In genomic region chr8:8556152-8556551, GRCm38 (mm10) we compare ENCODE assay signal across 14 mouse cellular contexts.
DNase-seq lines count a peak whose midpoint lies in the region; ATAC-seq and TF ChIP-seq lines count a peak whose summit lies in the region.
"Had no signal": no experiment of that assay in that cellular context is flagged by ENCODE, and none has a peak within 500 bp of the region (broad histone marks: within the 10 kb centered on the region; RNA-seq: fewer than 3 reads in every experiment).

No protein-coding gene starts in this region.

- no peaks in the 10 kb centered on the region for H3K9me3 ChIP-seq in kidney, embryonic 15.5 days (replicated peaks)
- H3K9me3 ChIP-seq in neural tube, embryonic 13.5 days, result no peaks in the 10 kb centered on the region
- H3K9me3 ChIP-seq in intestine, embryonic 15.5 days, result no peaks in the 10 kb centered on the region
- H3K9me3 ChIP-seq: limb, embryonic 15.5 days had no signal

- ATAC-seq in kidney, embryonic 15.5 days (replicated peaks; ENCODE audit: low FRiP score), result peak; percentile 91
- ATAC-seq in neural tube, embryonic 13.5 days (ENCODE audit: low read depth), result peak; percentile 67; the same call in 1 of the 2 replicates
- ATAC-seq in intestine, embryonic 15.5 days, result peak; percentile 92
- ATAC-seq: midbrain, embryonic 16.5 days had no signal

- H3K9ac ChIP-seq in kidney, embryonic 15.5 days, result no peak overlapping the region
- no peak overlapping the region for H3K9ac ChIP-seq in neural tube, embryonic 13.5 days
- no peak overlapping the region for H3K9ac ChIP-seq in intestine, embryonic 15.5 days
- H3K9ac ChIP-seq: limb, embryonic 15.5 days had no signal

- no peaks in the 10 kb centered on the region for H3K36me3 ChIP-seq in kidney, embryonic 15.5 days
- no peaks in the 10 kb centered on the region for H3K36me3 ChIP-seq in neural tube, embryonic 13.5 days
- no peaks in the 10 kb centered on the region for H3K36me3 ChIP-seq in intestine, embryonic 15.5 days
- no peaks in the 10 kb centered on the region for H3K36me3 ChIP-seq in small intestine, adult 2 months (ENCODE audit: control insufficient read depth, insufficient read depth, low read length)
- H3K36me3 ChIP-seq: limb, embryonic 15.5 days had no signal

- H3K4me2 ChIP-seq in kidney, embryonic 15.5 days, result no peak overlapping the region
- no peak overlapping the region for H3K4me2 ChIP-seq in neural tube, embryonic 13.5 days
- no peak overlapping the region for H3K4me2 ChIP-seq in intestine, embryonic 15.5 days (replicated peaks)
- H3K4me2 ChIP-seq: limb, embryonic 15.5 days had no signal

- no peak for TF ChIP-seq CTCF in small intestine, adult 2 months (IDR thresholded peaks at IDR 0.05; ENCODE audit: extremely low read depth, insufficient read length, insufficient replicate concordance, low read depth, low read length)

- H3K4me3 ChIP-seq in kidney, embryonic 15.5 days (replicated peaks), result no peak overlapping the region
- no peak overlapping the region for H3K4me3 ChIP-seq in neural tube, embryonic 13.5 days
- H3K4me3 ChIP-seq in intestine, embryonic 15.5 days (replicated peaks), result no peak overlapping the region
- H3K4me3 ChIP-seq in small intestine, adult 2 months (ENCODE audit: low read depth, low read length), result no peak overlapping the region
- H3K4me3 ChIP-seq: limb, embryonic 15.5 days had no signal

- no peak for TF ChIP-seq POLR2A in small intestine, adult 2 months (IDR thresholded peaks at IDR 0.05; ENCODE audit: low read depth, low read length)

- 0 out of 2 replicates have a peak overlapping the region, but pooled peaks have one; percentile 10 for H3K27ac ChIP-seq in kidney, embryonic 15.5 days
- 0 out of 2 replicates have a peak overlapping the region, but pooled peaks have one; percentile 9 for H3K27ac ChIP-seq in neural tube, embryonic 13.5 days (replicated peaks)
- no peak overlapping the region for H3K27ac ChIP-seq in intestine, embryonic 15.5 days
- peak overlapping the region; percentile 29; the same call in 1 of the 2 replicates for H3K27ac ChIP-seq in small intestine, adult 2 months (ENCODE audit: insufficient read depth, low read depth, low read length)
- H3K27ac ChIP-seq: limb, embryonic 15.5 days had no signal

- intact Hi-C loops in heart, postnatal 25 days (cut with DNase I), result no loop called here

- no peak for DNase-seq in kidney, adult 18-20 months
- no peak for DNase-seq in neural tube, embryonic 10.5 days (ENCODE audit: extremely low spot score, low spot score)
- no peak for DNase-seq in heart, postnatal 25 days (ENCODE audit: low spot score)
- DNase-seq: adrenal gland, postnatal 25 days; B cell, adult 2 months; cerebellum, adult 9-10 months; gastrocnemius, postnatal 25 days; lung, postnatal 14 days had no signal

- H3K27me3 ChIP-seq in kidney, embryonic 15.5 days, result peaks cover 47% of the 10 kb centered on the region
- H3K27me3 ChIP-seq in neural tube, embryonic 13.5 days, result no peaks in the 10 kb centered on the region
- no peaks in the 10 kb centered on the region for H3K27me3 ChIP-seq in intestine, embryonic 15.5 days (replicated peaks)
- H3K27me3 ChIP-seq in small intestine, adult 2 months (ENCODE audit: control insufficient read depth, insufficient read depth, low read length), result no peaks in the 10 kb centered on the region
- H3K27me3 ChIP-seq: limb, embryonic 15.5 days had no signal

- WGBS in kidney, embryonic 15.5 days, result 34% methylated on average over 10 of the region's 10 CpGs
- WGBS in neural tube, embryonic 13.5 days, result 50% methylated on average over 10 of the region's 10 CpGs
- 29% methylated on average over 10 of the region's 10 CpGs for WGBS in intestine, embryonic 15.5 days
- 26% methylated on average over 10 of the region's 10 CpGs for WGBS in small intestine, adult 2 months

- peaks cover 9% of the 10 kb centered on the region for H3K4me1 ChIP-seq in kidney, embryonic 15.5 days
- H3K4me1 ChIP-seq in neural tube, embryonic 13.5 days (replicated peaks), result peaks cover 11% of the 10 kb centered on the region
- H3K4me1 ChIP-seq in intestine, embryonic 15.5 days (replicated peaks), result peaks cover 7% of the 10 kb centered on the region; the same call in 1 of the 2 replicates
- H3K4me1 ChIP-seq in small intestine, adult 2 months (ENCODE audit: control insufficient read depth, insufficient read depth, insufficient read length, low read length), result peaks cover 32% of the 10 kb centered on the region
